Mouse (Mus musculus): ENCODE data around the gene Zfp787.

GRCm38 (mm10) chr7:6164671-6165070, 8.9 kb upstream of the Zfp787 start:
- TF ChIP-seq POLR2A (IDR thresholded peaks at IDR 0.05; ENCODE audit: insufficient read depth, low read depth, low read length), result no peak
- TF ChIP-seq EP300 (IDR thresholded peaks at IDR 0.05; ENCODE audit: insufficient read depth, low read depth, low read length), result no peak
